Mouse (Mus musculus): ENCODE data around the gene BC003965.

GRCm38 (mm10) chr17:25187784-25188149 lies 3.4 kb downstream of the BC003965 start:
- no peak for TF ChIP-seq CTCF (IDR thresholded peaks at IDR 0.05; ENCODE audit: borderline replicate concordance, control insufficient read depth, extremely low read depth, insufficient read depth, low read length, poor library complexity)
- TF ChIP-seq POLR2A (IDR thresholded peaks at IDR 0.05; ENCODE audit: control insufficient read depth, extremely low read depth, insufficient read depth, low read length, poor library complexity): no peak

Measured in thymus, adult 2 months (tissue).